ENCODE assay signal across 8 mouse cellular contexts in genomic region chr5:33033121-33033520, GRCm38 (mm10). TPM values are rescaled to one million over a fixed set of nuclear protein-coding genes. Genes with fewer than 3 reads are reported as not detected.
DNase-seq lines count a peak whose midpoint lies in the region; ATAC-seq and TF ChIP-seq lines count a peak whose summit lies in the region.

No protein-coding gene starts in this region.

- DNase-seq in 416B (ENCODE audit: low read depth) (peak; percentile 84), liver (peak; percentile 90)
- peak; percentile 88 for DNase-seq in adrenal gland, postnatal 10 days
- DNase-seq in embryonic facial prominence, embryonic 10.5 days (ENCODE audit: low spot score) = peak; percentile 88
- DNase-seq in heart, adult 2 months = peak; percentile 76 to 84
- DNase-seq in kidney, adult 18-20 months = peak; percentile 82
- DNase-seq in naive thymus-derived CD4-positive, alpha-beta T cell, adult 2 months (ENCODE audit: low read depth) = peak; percentile 89

- TF ChIP-seq EP300 in heart, adult 2 months (IDR thresholded peaks at IDR 0.05; ENCODE audit: insufficient read depth, low read depth, low read length) = peak; percentile 96

- WGBS in embryonic facial prominence, embryonic 10.5 days = 1% methylated on average over 4 of the region's 4 CpGs
- 0% methylated on average over 4 of the region's 4 CpGs for WGBS in heart, adult 2 months
- WGBS in stomach, embryonic 15.5 days = 2% methylated on average over 4 of the region's 4 CpGs

- H3K36me3 ChIP-seq in embryonic facial prominence, embryonic 10.5 days (replicated peaks) = peaks cover 13% of the 10 kb centered on the region
- no peaks in the 10 kb centered on the region for H3K36me3 ChIP-seq in heart, adult 2 months (ENCODE audit: control insufficient read depth, insufficient read depth, low read length)
- 0 out of 2 replicates have a peak, but pooled peaks cover 10% of the 10 kb centered on the region for H3K36me3 ChIP-seq in stomach, embryonic 15.5 days

- TF ChIP-seq CTCF in heart, adult 2 months (IDR thresholded peaks at IDR 0.05) = peak; percentile 90

- no peak overlapping the region for H3K4me3 ChIP-seq in embryonic facial prominence, embryonic 10.5 days
- no peak overlapping the region for H3K4me3 ChIP-seq in heart, adult 2 months
- H3K4me3 ChIP-seq in stomach, embryonic 15.5 days (replicated peaks) = no peak overlapping the region

- intact Hi-C loops in heart, adult 2 months (cut with DNase I) = loop anchor here (1.0 to 5.0 kb wide), 3 partner anchors 42 to 118 kb away; no protein-coding TSS in a partner anchor

- no peak overlapping the region for H3K9ac ChIP-seq in heart, adult 2 months (ENCODE audit: low read depth, low read length)
- no peak overlapping the region for H3K9ac ChIP-seq in stomach, embryonic 15.5 days

- H3K27ac ChIP-seq in embryonic facial prominence, embryonic 10.5 days (replicated peaks) = no peak overlapping the region
- no peak overlapping the region for H3K27ac ChIP-seq in heart, adult 2 months
- H3K27ac ChIP-seq in stomach, embryonic 15.5 days = no peak overlapping the region

- no peak overlapping the region for H3K4me2 ChIP-seq in stomach, embryonic 15.5 days

- ATAC-seq in stomach, embryonic 15.5 days (ENCODE audit: insufficient read depth, low FRiP score, low read depth) = peak; percentile 75

- no peaks in the 10 kb centered on the region for H3K27me3 ChIP-seq in embryonic facial prominence, embryonic 10.5 days (replicated peaks; ENCODE audit: low read depth, poor library complexity, severe bottlenecking)
- H3K27me3 ChIP-seq in heart, adult 2 months (ENCODE audit: control insufficient read depth, insufficient read depth, low read length) = no peaks in the 10 kb centered on the region
- no peaks in the 10 kb centered on the region for H3K27me3 ChIP-seq in stomach, embryonic 15.5 days (replicated peaks)

- H3K79me2 ChIP-seq in heart, adult 2 months (replicated peaks; ENCODE audit: control insufficient read depth, insufficient read depth, low read length) = no peaks in the 10 kb centered on the region

- no peaks in the 10 kb centered on the region for H3K9me3 ChIP-seq in embryonic facial prominence, embryonic 10.5 days
- H3K9me3 ChIP-seq in stomach, embryonic 15.5 days = no peaks in the 10 kb centered on the region

- peaks cover 13% of the 10 kb centered on the region for H3K4me1 ChIP-seq in embryonic facial prominence, embryonic 10.5 days
- peaks cover 1% of the 10 kb centered on the region; the same call in 1 of the 2 replicates for H3K4me1 ChIP-seq in heart, adult 2 months (ENCODE audit: control insufficient read depth, insufficient read depth, low read length)
- H3K4me1 ChIP-seq in stomach, embryonic 15.5 days = no peaks in the 10 kb centered on the region

- TF ChIP-seq POLR2A in heart, adult 2 months (IDR thresholded peaks at IDR 0.05; ENCODE audit: insufficient read depth, low read depth, low read length) = no peak

RNA-seq across cellular contexts. Expression of gene Ywhah, which starts 14.5 kb away (rescaled TPM):
- 100 to 1,000 TPM; 137 to 144 TPM for total RNA-seq in adrenal gland, postnatal 10 days (2021)
- polyA plus RNA-seq in embryonic facial prominence, embryonic 10.5 days (2016; fragmentation: Nextera tagmentation; extraction: Ambion mirVana) = 421 and 423 TPM in 2 replicates
- total RNA-seq in heart, adult 2 months (2021) = 100 to 1,000 TPM in 1 of 2 experiments, 10 to 100 TPM in 1; 75.4 to 106 TPM
- polyA plus RNA-seq in heart, adult 2 months (2012; rRNA removed) = 82.2 and 114 TPM in 2 replicates
- 428 and 431 TPM in 2 replicates for polyA plus RNA-seq in stomach, embryonic 15.5 days (2015; fragmentation: Nextera tagmentation; extraction: Ambion mirVana)
